Mouse (Mus musculus): ENCODE data around the gene Echdc2.
A peak's percentile ranks its signal among the peaks of the same experiment; 100 is the strongest.
"Not testable (repeated sequence)": the region's sequence is repeated elsewhere in the genome, so short reads cannot be mapped to it uniquely, and the experiment has no call there.

Echdc2 gene

DNA sequence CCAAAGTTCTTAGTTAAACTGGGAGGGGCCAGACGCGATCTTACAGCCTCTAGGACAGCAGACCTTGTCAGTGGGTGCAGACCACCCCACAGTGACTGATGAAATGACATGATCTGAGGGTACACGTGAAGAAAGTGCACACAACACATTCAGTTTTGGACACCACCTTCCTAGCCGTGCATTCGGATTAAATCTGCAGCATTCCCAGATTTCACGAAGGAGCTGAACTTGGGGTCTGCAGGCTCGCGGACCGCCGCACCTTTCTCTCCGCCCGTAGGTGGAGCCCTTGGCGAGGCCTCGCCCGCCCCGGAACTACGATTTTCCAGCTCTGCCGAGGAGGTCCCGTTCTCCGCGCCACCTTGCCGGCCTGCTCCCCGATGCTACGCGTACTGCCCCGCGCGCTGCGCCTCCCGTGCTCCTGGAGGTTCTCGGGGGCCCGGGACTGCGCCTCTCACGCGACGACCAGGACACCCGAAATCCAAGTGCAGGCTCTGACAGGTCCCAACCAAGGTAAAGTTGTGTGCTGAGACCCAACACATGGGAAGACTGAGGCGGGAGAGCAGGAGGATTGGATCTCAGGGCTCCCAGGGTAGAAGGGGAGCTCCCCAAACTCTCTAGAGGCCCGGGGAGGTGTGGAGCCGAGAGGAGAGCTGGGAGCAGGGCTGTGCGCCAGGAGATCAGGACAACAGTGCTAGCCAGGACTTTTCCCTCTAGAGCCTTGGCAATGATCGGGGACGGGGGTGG lies at the start of gene Echdc2:
TSS of gene Echdc2 (plus strand) at position 286 of the 744 bp plus-strand sequence.
- peak; percentile 32 to 41 for DNase-seq (ENCODE audit: low spot score in 2 of 2)

DNA sequence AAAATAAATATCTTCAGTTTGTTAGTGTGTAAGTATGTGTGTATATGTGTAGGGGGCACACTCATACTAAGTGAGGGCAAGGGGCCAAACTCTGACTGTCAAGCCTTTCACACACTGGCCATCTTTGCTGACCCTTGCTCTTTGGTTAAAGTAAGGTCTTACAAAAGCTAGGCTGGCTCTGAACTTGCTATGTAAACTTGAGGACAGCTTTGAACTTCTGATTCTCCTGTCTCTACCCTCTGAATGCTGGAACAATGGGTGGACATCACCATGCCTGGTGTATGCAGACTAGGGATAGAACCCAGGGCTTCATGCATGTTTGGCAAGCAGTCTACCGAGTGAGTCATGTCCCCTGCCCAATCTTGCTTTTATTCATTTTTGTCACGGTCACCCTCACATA lies 48.8 kb upstream of the Echdc2 start:
- DNase-seq (ENCODE audit: low spot score in 2 of 2), result no peak

DNA sequence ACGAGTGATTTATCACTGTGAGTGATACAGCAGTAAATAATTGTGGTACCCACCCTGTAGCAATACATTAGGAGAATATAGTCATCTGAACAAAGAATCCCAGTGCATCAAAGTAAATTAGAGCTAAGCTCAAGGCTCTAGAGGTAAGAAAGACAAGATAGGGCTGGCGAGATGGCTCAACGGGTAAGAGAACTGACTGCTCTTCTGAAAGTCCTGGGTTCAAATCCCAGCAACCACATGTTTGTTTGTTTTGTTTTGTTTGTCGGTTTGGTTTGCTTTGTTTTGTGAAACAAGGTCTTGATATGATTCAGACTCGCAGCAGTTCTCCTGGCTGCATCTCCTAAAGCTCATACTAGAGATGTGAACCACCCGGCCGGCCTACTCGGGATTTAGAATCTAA lies 47.7 kb upstream of the Echdc2 start:
- peak; percentile 25 to 27 for DNase-seq (ENCODE audit: low spot score in 2 of 2)

GRCm38 (mm10) chr4:108117924-108118876 lies 47.0 kb upstream of the Echdc2 start:
- DNase-seq (ENCODE audit: low spot score in 2 of 2), result peak; percentile 94 to 95

DNA sequence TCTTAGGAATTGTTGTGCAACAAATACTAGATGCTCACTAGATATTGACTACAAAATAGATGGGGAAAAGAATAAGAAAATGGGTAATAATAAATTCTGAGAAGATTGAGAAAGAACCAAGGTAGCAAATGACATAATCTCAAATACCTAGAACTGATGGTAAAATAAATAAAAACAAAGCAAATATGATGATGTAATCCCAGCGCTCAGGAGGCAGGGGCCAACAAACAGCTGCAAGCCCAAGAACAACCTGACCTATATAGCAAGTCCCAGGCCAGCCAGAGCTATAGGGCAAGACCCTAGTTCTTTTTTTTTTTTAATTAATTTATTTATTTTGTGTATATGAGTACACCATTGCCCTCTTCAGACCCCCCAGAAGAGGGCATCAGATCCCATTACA lies 41.1 kb upstream of the Echdc2 start:
- no peak for DNase-seq (ENCODE audit: low spot score in 2 of 2)

- DNase-seq (ENCODE audit: low spot score in 2 of 2), result no peak
Observed at GRCm38 (mm10) chr4:108126260-108126659, 39.0 kb upstream of the Echdc2 start.

- no peak for DNase-seq (ENCODE audit: low spot score in 2 of 2)
Observed at GRCm38 (mm10) chr4:108127516-108127915, 37.7 kb upstream of the Echdc2 start.

GRCm38 (mm10) chr4:108128339-108128738 lies 36.9 kb upstream of the Echdc2 start:
- no peak for DNase-seq (ENCODE audit: low spot score in 2 of 2)

GRCm38 (mm10) chr4:108130452-108130851 lies 34.8 kb upstream of the Echdc2 start:
- no peak for DNase-seq (ENCODE audit: low spot score in 2 of 2)

DNA sequence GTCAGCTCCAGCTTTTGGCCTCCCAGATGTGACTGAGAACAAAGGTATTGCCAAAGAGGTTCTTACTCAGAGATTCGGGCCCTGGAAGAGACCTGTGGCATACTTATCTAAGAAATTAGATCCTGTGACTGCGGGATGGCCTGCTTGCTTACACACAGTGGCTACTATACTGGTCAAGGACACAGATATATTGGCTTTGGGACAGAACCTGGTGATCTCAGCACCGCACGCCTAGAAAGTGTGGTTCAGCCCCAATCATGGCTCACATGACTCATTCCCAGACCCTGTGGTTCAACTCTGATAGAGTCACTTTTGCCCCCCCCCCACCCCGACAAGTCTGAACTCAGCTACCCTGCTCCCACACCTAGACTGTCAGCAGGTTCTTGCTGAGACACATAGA lies 28.3 kb upstream of the Echdc2 start:
- DNase-seq (ENCODE audit: low spot score in 2 of 2), result no peak

DNA sequence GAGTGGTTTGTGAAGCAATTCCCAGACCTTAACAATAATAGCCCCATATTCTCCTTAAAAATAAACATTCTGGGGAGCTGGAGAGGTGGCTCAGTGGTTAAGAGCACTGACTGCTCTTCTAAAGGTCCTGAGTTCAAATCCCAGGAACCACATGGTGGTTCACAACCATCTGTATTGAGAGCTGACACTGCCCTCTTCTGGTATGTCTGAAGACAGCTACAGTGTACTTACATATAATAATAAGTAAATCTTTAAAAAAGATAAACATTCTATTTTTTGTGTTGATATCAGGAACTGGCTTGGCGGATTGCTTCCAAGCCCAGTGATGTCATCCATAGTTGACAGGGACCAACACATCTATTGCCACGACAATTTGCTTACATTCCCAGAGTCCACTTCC lies 22.1 kb upstream of the Echdc2 start:
- DNase-seq (ENCODE audit: low spot score in 2 of 2), result not testable (repeated sequence)

GRCm38 (mm10) chr4:108143778-108144177 lies 21.5 kb upstream of the Echdc2 start:
- DNase-seq (ENCODE audit: low spot score in 2 of 2), result no peak

GRCm38 (mm10) chr4:108144880-108145279 lies 20.4 kb upstream of the Echdc2 start, which contains the start of gene Scp2:
Gene Scp2 (minus strand): TSS chr4:108144998.
- DNase-seq (ENCODE audit: low spot score in 2 of 2), result no peak

DNA sequence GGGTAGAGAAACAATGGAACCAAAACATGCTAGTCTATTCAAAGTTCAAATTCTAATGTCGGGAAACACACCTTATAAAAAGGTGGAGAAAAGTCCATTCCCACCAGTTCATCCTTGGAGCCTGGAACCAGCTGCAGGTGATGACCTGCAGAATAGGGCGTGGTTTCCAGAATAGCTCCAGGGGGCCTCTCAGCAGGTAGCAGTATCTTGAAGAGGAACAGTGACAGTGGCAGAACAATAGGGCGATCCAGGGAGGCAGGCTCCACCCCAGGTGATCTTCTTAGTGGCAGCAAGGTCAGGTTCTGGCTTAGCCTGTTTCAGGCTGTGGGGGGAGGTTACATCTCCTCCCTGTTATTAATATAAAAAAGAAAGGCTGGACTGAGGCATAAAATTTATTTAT lies 19.7 kb upstream of the Echdc2 start:
- DNase-seq (ENCODE audit: low spot score in 2 of 2), result not testable (repeated sequence)

GRCm38 (mm10) chr4:108155141-108155540 lies 10.1 kb upstream of the Echdc2 start:
- DNase-seq (ENCODE audit: low spot score in 2 of 2), result not testable (repeated sequence)

- no peak for DNase-seq (ENCODE audit: low spot score in 2 of 2)
Observed at GRCm38 (mm10) chr4:108161936-108162335, 3.3 kb upstream of the Echdc2 start.

GRCm38 (mm10) chr4:108163291-108163690 lies 1.9 kb upstream of the Echdc2 start:
- DNase-seq (ENCODE audit: low spot score in 2 of 2), result no peak

DNA sequence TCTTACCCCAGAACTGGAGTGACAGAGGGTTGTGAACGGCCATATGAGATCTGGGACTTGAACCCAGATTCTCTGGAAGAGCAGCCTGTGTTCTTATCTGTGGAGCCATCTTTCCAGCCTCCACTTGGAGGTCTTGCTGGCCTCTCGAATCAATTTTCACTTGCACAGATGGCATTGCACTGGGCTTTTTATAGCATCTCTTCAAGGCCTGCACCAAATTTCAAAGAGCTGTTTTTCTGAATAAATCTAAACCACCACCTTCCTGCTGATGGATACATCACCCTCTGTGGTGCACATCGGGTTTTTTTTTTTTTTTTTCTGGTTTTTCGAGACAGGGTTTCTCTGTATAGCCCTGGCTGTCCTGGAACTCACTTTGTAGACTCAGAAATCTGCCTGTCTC lies 1.6 kb downstream of the Echdc2 start:
- DNase-seq (ENCODE audit: low spot score in 2 of 2), result no peak

- no peak for DNase-seq (ENCODE audit: low spot score in 2 of 2)
Observed at GRCm38 (mm10) chr4:108168056-108168455, 2.8 kb downstream of the Echdc2 start.

- no peak for DNase-seq (ENCODE audit: low spot score in 2 of 2)
Observed at GRCm38 (mm10) chr4:108182278-108182677, 17.0 kb downstream of the Echdc2 start.

- DNase-seq (ENCODE audit: low spot score in 2 of 2), result no peak
Observed at GRCm38 (mm10) chr4:108192821-108193323, 27.6 kb downstream of the Echdc2 start.

- DNase-seq (ENCODE audit: low spot score in 2 of 2), result no peak
Observed at GRCm38 (mm10) chr4:108196277-108196855, 31.1 kb downstream of the Echdc2 start.

Measured in right cerebral cortex, postnatal 10 days (tissue).